Mouse (Mus musculus) hindbrain, embryonic 10.5 days (tissue): ENCODE measurements around the gene Serpina5. TPM values are rescaled to one million over a fixed set of nuclear protein-coding genes. Genes with fewer than 3 reads are reported as not detected.

Experiments used
- DNase-seq: peaks from one replicate; pipeline ENCODE4 v3.0.0-alpha.2; 2017; ENCODE audit warnings: low spot score
- H3K27ac ChIP-seq: fragments of 300-500 bp; sonication (generic); 2 replicates; pipeline ENCODE4 v1.5.1; 2016; ENCODE audit warnings: mild to moderate bottlenecking, moderate library complexity
- H3K27me3 ChIP-seq: fragments of 300-500 bp; sonication (generic); 2 replicates; pipeline ENCODE4 v1.6.1; 2016; ENCODE audit warnings: mild to moderate bottlenecking; ENCODE audit not compliant: poor library complexity, insufficient read depth, severe bottlenecking
- H3K36me3 ChIP-seq: fragments of 300-500 bp; sonication (generic); 2 replicates; pipeline ENCODE4 v1.6.1; 2016; ENCODE audit warnings: mild to moderate bottlenecking, moderate library complexity
- H3K4me1 ChIP-seq: fragments of 300-500 bp; sonication (generic); replicated peaks from 2 replicates; pipeline ENCODE4 v1.6.1; 2016; ENCODE audit warnings: mild to moderate bottlenecking
- H3K4me3 ChIP-seq: fragments of 300-500 bp; sonication (generic); 2 replicates; pipeline ENCODE4 v1.5.1; 2016; ENCODE audit warnings: mild to moderate bottlenecking, moderate library complexity
- H3K9me3 ChIP-seq: fragments of 300-500 bp; sonication (generic); 2 replicates; pipeline ENCODE4 v1.6.1; 2016; ENCODE audit warnings: mild to moderate bottlenecking, moderate library complexity
- WGBS: fragments of 180-500 bp; shearing (Covaris S2); methylation state at CpG from one replicate; pipeline ENCODE4 v1.1.7; 2016; 5-methylcytosine and 5-hydroxymethylcytosine counted together
- polyA plus RNA-seq: library from polyadenylated mRNA; unstranded; fragments of >200 nt; fragmentation: Nextera tagmentation; extraction: Ambion mirVana; gene quantifications from 2 replicates; pipeline ENCODE4 v1.2.1, GENCODE M21; 2016

Gene Serpina5
- not detected in 2 replicates for polyA plus RNA-seq

DNA sequence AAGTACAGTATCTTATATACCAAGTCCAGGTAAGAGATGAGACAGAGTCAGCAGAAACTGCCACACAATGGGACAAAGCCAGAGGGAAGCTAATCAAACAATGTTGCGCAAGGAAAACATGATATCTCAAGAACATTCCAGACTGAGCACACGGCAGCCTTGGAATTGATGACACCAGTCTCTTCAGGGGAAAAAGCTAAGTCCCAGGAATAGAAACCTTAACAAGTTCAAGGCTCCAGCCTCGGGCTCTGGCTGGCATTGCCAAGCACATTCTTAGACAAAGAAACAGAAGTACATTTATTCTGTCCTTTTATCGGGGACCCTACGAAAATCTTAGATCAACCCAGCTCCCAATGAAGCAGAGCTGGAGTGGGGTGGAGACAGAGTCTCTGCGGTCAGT, at the start of gene Serpina5:
TSS of gene Serpina5 (plus strand) at position 346 of the 400 bp plus-strand sequence.
- Histone ChIP-seq H3K4me1 (no peaks in the 10 kb centered on the region), H3K27me3 (no peaks in the 10 kb centered on the region), H3K4me3 (no peak within 1 kb of the TSS), H3K9me3 (no peaks in the 10 kb centered on the region), H3K27ac (no peak within 1 kb of the TSS), H3K36me3 (no peaks in the 10 kb centered on the region)
- DNase-seq, result no peak
- WGBS, result 94% methylated on average over 6 of the region's 6 CpGs

DNA sequence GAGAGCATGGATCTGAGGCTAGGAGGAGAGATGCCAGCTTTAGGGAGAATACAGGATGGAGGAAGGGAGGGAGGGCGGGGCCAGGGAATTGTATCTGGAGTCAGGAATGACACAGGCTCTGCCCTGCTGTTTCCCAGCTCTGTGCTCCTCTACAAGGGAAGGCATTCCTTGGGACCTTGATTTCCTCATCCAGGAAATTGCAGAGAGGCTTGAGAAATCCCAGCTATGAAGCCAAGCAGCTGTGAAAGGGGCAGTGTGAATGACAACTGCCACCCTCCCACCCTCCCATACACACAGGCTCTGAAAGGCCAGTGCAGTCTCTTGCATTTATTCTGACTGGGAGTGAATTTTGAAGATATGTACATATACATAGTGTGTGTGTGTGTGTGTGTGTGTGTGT, 46.9 kb upstream of the Serpina5 start:
- no peaks in the 10 kb centered on the region for H3K4me1 ChIP-seq
- DNase-seq, result no peak
- H3K4me3 ChIP-seq, result no peak overlapping the region
- WGBS, result 42% methylated on average over 1 of the region's 1 CpGs
- no peak overlapping the region for H3K27ac ChIP-seq
- no peaks in the 10 kb centered on the region for H3K9me3 ChIP-seq
- no peaks in the 10 kb centered on the region for H3K27me3 ChIP-seq
- no peaks in the 10 kb centered on the region for H3K36me3 ChIP-seq

DNA sequence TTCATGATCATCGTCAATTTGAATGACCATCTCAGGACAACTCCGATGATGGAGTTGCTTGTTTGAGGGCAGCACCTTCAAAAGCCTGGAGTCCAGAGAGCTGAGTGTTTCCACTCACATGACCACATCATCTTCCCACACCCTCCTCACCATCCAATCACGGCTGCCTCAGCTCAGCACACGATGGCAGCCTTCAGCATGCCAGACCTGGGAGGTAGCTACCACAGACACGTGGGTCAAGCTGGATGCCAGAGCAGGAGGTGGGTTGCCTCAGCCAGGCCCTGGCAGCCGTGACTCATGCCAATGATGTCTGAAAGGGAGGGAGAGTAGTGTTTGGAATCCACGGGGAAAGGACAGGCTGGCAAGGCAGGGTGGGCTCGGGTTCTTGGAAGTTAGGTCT, 45.2 kb upstream of the Serpina5 start:
- DNase-seq, result no peak
- no peak overlapping the region for H3K4me3 ChIP-seq
- 83% methylated on average over 8 of the region's 8 CpGs for WGBS

GRCm38 (mm10) chr12:104057050-104057449, 43.9 kb upstream of the Serpina5 start:
- H3K27ac ChIP-seq, result no peak overlapping the region
- H3K4me3 ChIP-seq, result no peak overlapping the region
- no peaks in the 10 kb centered on the region for H3K9me3 ChIP-seq
- H3K36me3 ChIP-seq, result no peaks in the 10 kb centered on the region
- WGBS, result 75% methylated on average over 4 of the region's 4 CpGs
- no peaks in the 10 kb centered on the region for H3K4me1 ChIP-seq
- no peak for DNase-seq
- H3K27me3 ChIP-seq, result no peaks in the 10 kb centered on the region

More for the DNA sequence above, 45.2 kb upstream of the Serpina5 start:
- H3K4me1 ChIP-seq, result no peaks in the 10 kb centered on the region
- H3K27ac ChIP-seq, result no peak overlapping the region
- no peaks in the 10 kb centered on the region for H3K27me3 ChIP-seq
- H3K9me3 ChIP-seq, result no peaks in the 10 kb centered on the region
- H3K36me3 ChIP-seq, result no peaks in the 10 kb centered on the region

DNA sequence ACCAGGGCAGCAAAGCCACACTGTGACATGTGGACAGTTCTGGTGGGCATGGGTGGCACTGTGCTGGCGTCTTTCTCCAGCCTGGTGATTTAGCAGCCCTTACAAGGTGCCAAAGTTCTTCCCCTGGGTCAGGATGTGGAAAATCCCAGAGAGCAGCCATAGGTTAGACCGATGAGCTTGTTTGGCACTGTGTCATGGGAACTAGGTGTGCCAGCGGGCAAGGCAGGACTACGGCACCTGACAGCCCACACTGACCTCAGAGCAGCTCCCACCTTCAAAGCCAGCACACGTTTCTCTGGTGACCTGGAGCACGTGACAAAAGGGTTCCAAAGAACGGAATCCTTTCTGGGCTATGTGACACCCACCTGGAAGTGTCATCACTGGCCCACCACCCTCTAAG, 43.4 kb upstream of the Serpina5 start:
- Histone ChIP-seq H3K4me3 (no peak overlapping the region), H3K4me1 (no peaks in the 10 kb centered on the region), H3K9me3 (no peaks in the 10 kb centered on the region), H3K27me3 (no peaks in the 10 kb centered on the region), H3K36me3 (no peaks in the 10 kb centered on the region), H3K27ac (no peak overlapping the region)
- no peak for DNase-seq
- WGBS, result 87% methylated on average over 7 of the region's 7 CpGs

DNA sequence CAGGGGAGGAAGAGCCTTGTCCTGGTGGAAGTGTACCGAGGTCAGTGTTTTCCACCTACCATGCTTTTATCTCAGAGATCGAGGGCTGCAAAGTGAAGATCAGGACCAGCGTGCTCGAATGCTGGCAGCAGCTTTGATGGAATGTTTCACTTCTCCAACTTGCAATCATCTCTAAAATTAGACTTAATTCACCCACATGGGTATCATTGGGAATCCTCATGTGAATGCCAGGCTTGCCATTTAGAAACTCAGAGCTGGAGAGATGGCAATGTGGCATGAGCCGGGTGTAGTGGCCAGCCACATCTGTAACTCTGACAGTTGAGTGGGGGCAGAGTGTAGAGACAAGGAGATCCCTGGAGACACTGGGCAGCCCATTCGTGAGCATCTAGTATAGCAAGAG, 40.8 kb upstream of the Serpina5 start:
- H3K27ac ChIP-seq, result no peak overlapping the region
- H3K4me3 ChIP-seq, result no peak overlapping the region
- H3K9me3 ChIP-seq, result no peaks in the 10 kb centered on the region
- no peaks in the 10 kb centered on the region for H3K4me1 ChIP-seq
- no peaks in the 10 kb centered on the region for H3K27me3 ChIP-seq
- no peak for DNase-seq
- WGBS, result 90% methylated on average over 6 of the region's 6 CpGs
- H3K36me3 ChIP-seq, result no peaks in the 10 kb centered on the region

GRCm38 (mm10) chr12:104061862-104062261, 39.1 kb upstream of the Serpina5 start:
- H3K9me3 ChIP-seq, result no peaks in the 10 kb centered on the region

DNA sequence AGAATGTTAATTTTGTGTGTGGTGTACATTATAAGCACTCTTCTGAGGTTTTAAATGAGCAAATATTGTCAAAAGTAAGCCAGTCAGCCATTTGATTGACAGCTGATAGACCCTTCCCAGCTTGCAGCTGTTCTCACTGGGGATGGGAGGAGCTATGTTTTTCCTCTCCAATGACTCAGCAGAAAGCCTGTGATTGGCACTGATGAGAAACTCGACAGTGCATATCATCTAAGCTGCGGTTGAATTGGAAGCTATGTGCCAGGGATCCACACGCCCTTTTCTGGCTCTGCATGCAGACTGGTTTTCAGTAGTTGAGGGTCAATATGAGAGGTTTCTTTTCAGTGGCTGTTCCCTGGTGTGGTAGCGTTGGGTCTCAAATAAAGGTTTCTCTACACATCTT, 36.4 kb upstream of the Serpina5 start:
- no peaks in the 10 kb centered on the region for H3K4me1 ChIP-seq
- H3K27ac ChIP-seq, result no peak overlapping the region
- no peaks in the 10 kb centered on the region for H3K9me3 ChIP-seq
- no peaks in the 10 kb centered on the region for H3K36me3 ChIP-seq
- DNase-seq, result no peak
- 66% methylated on average over 4 of the region's 4 CpGs for WGBS
- no peaks in the 10 kb centered on the region for H3K27me3 ChIP-seq
- no peak overlapping the region for H3K4me3 ChIP-seq

More at GRCm38 (mm10) chr12:104061862-104062261, 39.1 kb upstream of the Serpina5 start:
- Histone ChIP-seq H3K36me3 (no peaks in the 10 kb centered on the region), H3K4me3 (no peak overlapping the region), H3K27me3 (no peaks in the 10 kb centered on the region), H3K27ac (no peak overlapping the region), H3K4me1 (no peaks in the 10 kb centered on the region)
- WGBS, result 56% methylated on average over 2 of the region's 2 CpGs
- DNase-seq, result no peak

DNA sequence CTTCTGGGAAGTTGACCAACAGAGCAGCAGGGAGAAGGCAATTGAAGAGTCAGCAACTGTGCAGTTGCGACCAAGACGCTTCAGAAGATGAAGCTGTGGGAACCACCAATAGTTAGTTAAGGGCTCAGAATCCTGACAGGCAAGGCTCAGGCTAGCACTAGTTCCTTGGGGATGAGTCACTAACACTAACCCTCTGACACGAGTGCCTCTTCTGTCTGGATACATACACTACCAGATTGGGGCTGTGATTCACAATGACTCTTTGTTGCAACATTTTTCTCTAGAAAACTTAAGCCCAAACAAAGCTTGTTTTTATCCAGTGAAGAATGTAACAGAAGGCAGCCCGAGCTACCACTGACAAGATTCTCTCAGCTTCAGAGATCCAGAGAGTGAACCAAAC, 35.9 kb upstream of the Serpina5 start:
- no peaks in the 10 kb centered on the region for H3K36me3 ChIP-seq
- no peak overlapping the region for H3K27ac ChIP-seq
- H3K27me3 ChIP-seq, result no peaks in the 10 kb centered on the region
- no peaks in the 10 kb centered on the region for H3K9me3 ChIP-seq
- no peaks in the 10 kb centered on the region for H3K4me1 ChIP-seq
- no peak overlapping the region for H3K4me3 ChIP-seq
- DNase-seq, result no peak
- WGBS, result 79% methylated on average over 4 of the region's 4 CpGs

GRCm38 (mm10) chr12:104066241-104066640, 34.7 kb upstream of the Serpina5 start:
- no peaks in the 10 kb centered on the region for H3K36me3 ChIP-seq
- H3K4me3 ChIP-seq, result no peak overlapping the region
- peak overlapping the region; percentile 57 for H3K27ac ChIP-seq
- H3K9me3 ChIP-seq, result no peaks in the 10 kb centered on the region
- 28% methylated on average over 8 of the region's 8 CpGs for WGBS
- peak; percentile 80 for DNase-seq
- H3K27me3 ChIP-seq, result no peaks in the 10 kb centered on the region
- no peaks in the 10 kb centered on the region for H3K4me1 ChIP-seq

GRCm38 (mm10) chr12:104067549-104067948, 33.4 kb upstream of the Serpina5 start:
- Histone ChIP-seq H3K27me3 (no peaks in the 10 kb centered on the region), H3K4me3 (no peak overlapping the region), H3K4me1 (no peaks in the 10 kb centered on the region), H3K27ac (peak overlapping the region; percentile 50), H3K9me3 (no peaks in the 10 kb centered on the region), H3K36me3 (no peaks in the 10 kb centered on the region)
- DNase-seq, result peak; percentile 11
- 43% methylated on average over 4 of the region's 4 CpGs for WGBS

DNA sequence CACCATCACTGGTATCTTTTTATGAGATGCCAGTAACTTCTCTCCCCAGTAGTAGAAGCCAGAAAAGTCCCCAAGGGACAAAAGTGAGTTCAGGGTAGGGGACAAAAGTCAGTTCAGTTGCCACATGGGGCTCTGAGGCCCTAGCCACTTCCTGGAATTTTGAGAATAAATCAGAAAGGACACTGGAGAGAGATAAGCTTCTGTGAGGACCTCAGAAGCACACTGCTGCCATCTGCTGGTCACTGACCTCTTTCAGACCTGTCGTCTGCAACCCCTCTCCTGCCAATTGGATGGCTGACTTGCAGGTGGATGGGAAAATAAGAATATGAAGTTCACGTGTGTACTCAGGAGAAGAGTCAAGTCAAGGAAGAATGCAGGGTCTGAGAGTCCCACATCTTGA, 31.3 kb upstream of the Serpina5 start:
- H3K4me3 ChIP-seq, result no peak overlapping the region
- H3K9me3 ChIP-seq, result no peaks in the 10 kb centered on the region
- DNase-seq, result peak; percentile 71
- H3K27ac ChIP-seq, result no peak overlapping the region
- 14% methylated on average over 2 of the region's 2 CpGs for WGBS
- no peaks in the 10 kb centered on the region for H3K4me1 ChIP-seq
- H3K27me3 ChIP-seq, result no peaks in the 10 kb centered on the region
- no peaks in the 10 kb centered on the region for H3K36me3 ChIP-seq

GRCm38 (mm10) chr12:104071708-104072107, 29.2 kb upstream of the Serpina5 start:
- no peak for DNase-seq

GRCm38 (mm10) chr12:104072286-104072685, 28.6 kb upstream of the Serpina5 start:
- 66% methylated on average over 5 of the region's 5 CpGs for WGBS
- H3K9me3 ChIP-seq, result no peaks in the 10 kb centered on the region
- no peaks in the 10 kb centered on the region for H3K27me3 ChIP-seq
- DNase-seq, result no peak
- no peak overlapping the region for H3K4me3 ChIP-seq
- no peaks in the 10 kb centered on the region for H3K4me1 ChIP-seq
- H3K27ac ChIP-seq, result no peak overlapping the region
- H3K36me3 ChIP-seq, result no peaks in the 10 kb centered on the region

More at GRCm38 (mm10) chr12:104071708-104072107, 29.2 kb upstream of the Serpina5 start:
- no peaks in the 10 kb centered on the region for H3K27me3 ChIP-seq
- WGBS, result 56% methylated on average over 1 of the region's 1 CpGs
- H3K27ac ChIP-seq, result no peak overlapping the region
- H3K4me1 ChIP-seq, result no peaks in the 10 kb centered on the region
- H3K4me3 ChIP-seq, result no peak overlapping the region
- no peaks in the 10 kb centered on the region for H3K9me3 ChIP-seq
- H3K36me3 ChIP-seq, result no peaks in the 10 kb centered on the region
